Mouse (Mus musculus): ENCODE measurements around the gene Sh3bp2. TPM values are rescaled to one million over a fixed set of nuclear protein-coding genes. Genes with fewer than 3 reads are reported as not detected.

Gene Sh3bp2
- polyA plus RNA-seq, 1 experiment from 2014 or later = 18.8 TPM

- WGBS = 91% methylated on average over 8 of the region's 8 CpGs
- Histone ChIP-seq H3K36me3 (ENCODE audit: control insufficient read depth, insufficient read depth, low read length) (peaks cover 73% of the 10 kb centered on the region), H3K27ac (ENCODE audit: low read depth, low read length) (no peak overlapping the region), H3K4me1 (ENCODE audit: control insufficient read depth, insufficient read depth, low read length) (no peaks in the 10 kb centered on the region), H3K4me2 (ENCODE audit: low read length) (no peak overlapping the region), H3K9ac (ENCODE audit: low read length) (no peak overlapping the region), H3K9me3 (replicated peaks; ENCODE audit: control insufficient read depth, low read length) (no peaks in the 10 kb centered on the region), H3K4me3 (ENCODE audit: low read depth, low read length) (no peak overlapping the region), H3K27me3 (replicated peaks; ENCODE audit: control insufficient read depth, insufficient read depth, low read length) (no peaks in the 10 kb centered on the region)
- DNase-seq (ENCODE audit: low spot score) (no peak), ATAC-seq (no peak)
Observed at GRCm38 (mm10) chr5:34607100-34607880, 81.7 kb downstream of the Sh3bp2 start.

- no peak overlapping the region for H3K9ac ChIP-seq (ENCODE audit: low read length)
- H3K9me3 ChIP-seq (replicated peaks; ENCODE audit: control insufficient read depth, low read length) = no peaks in the 10 kb centered on the region
- no peaks in the 10 kb centered on the region for H3K4me1 ChIP-seq (ENCODE audit: control insufficient read depth, insufficient read depth, low read length)
- no peak overlapping the region for H3K27ac ChIP-seq (ENCODE audit: low read depth, low read length)
- H3K36me3 ChIP-seq (ENCODE audit: control insufficient read depth, insufficient read depth, low read length) = peaks cover 71% of the 10 kb centered on the region
- H3K4me2 ChIP-seq (ENCODE audit: low read length) = no peak overlapping the region
- DNase-seq (ENCODE audit: low spot score) (no peak), ATAC-seq (no peak)
- H3K4me3 ChIP-seq (ENCODE audit: low read depth, low read length) = no peak overlapping the region
- 82% methylated on average over 3 of the region's 3 CpGs for WGBS
- no peaks in the 10 kb centered on the region for H3K27me3 ChIP-seq (replicated peaks; ENCODE audit: control insufficient read depth, insufficient read depth, low read length)
Observed at GRCm38 (mm10) chr5:34608226-34608625, 82.6 kb downstream of the Sh3bp2 start.

GRCm38 (mm10) chr5:34609966-34610365, 84.3 kb downstream of the Sh3bp2 start:
- H3K36me3 ChIP-seq (ENCODE audit: control insufficient read depth, insufficient read depth, low read length) = peaks cover 81% of the 10 kb centered on the region
- WGBS = 95% methylated on average over 4 of the region's 4 CpGs

More at GRCm38 (mm10) chr5:34609966-34610365, 84.3 kb downstream of the Sh3bp2 start:
- Histone ChIP-seq H3K9ac (ENCODE audit: low read length) (no peak overlapping the region), H3K4me1 (ENCODE audit: control insufficient read depth, insufficient read depth, low read length) (no peaks in the 10 kb centered on the region), H3K9me3 (replicated peaks; ENCODE audit: control insufficient read depth, low read length) (no peaks in the 10 kb centered on the region), H3K27me3 (replicated peaks; ENCODE audit: control insufficient read depth, insufficient read depth, low read length) (no peaks in the 10 kb centered on the region), H3K4me3 (ENCODE audit: low read depth, low read length) (no peak overlapping the region), H3K27ac (ENCODE audit: low read depth, low read length) (no peak overlapping the region), H3K4me2 (ENCODE audit: low read length) (no peak overlapping the region)
- ATAC-seq = no peak
- DNase-seq (ENCODE audit: low spot score) = no peak

Small RNA genes lying within 50 kb of the gene (microRNA-seq; reads per million reads assigned to microRNA genes)
- 0.66 reads per million for gene Mir7036b

Other genes with a start within 250 kb of the Sh3bp2 start
- gene Zfyve28, start 237.4 kb upstream of the Sh3bp2 start, polyA plus RNA-seq (2014; fragmentation: Nextera tagmentation; extraction: Ambion mirVana) = 1.4 and 2.2 TPM in 2 replicates
- 0.10 TPM in 1 of 2 replicates, not detected in the other for gene Cfap99, start 237.2 kb upstream of the Sh3bp2 start, polyA plus RNA-seq (2014; fragmentation: Nextera tagmentation; extraction: Ambion mirVana)
- gene Rnf4, start 189.5 kb upstream of the Sh3bp2 start, polyA plus RNA-seq (2014; fragmentation: Nextera tagmentation; extraction: Ambion mirVana) = 162 and 165 TPM in 2 replicates
- gene Fam193a, start 155.9 kb upstream of the Sh3bp2 start, polyA plus RNA-seq (2014; fragmentation: Nextera tagmentation; extraction: Ambion mirVana) = 16.4 and 16.9 TPM in 2 replicates
- gene Tnip2, start 11.8 kb upstream of the Sh3bp2 start, polyA plus RNA-seq (2014; fragmentation: Nextera tagmentation; extraction: Ambion mirVana) = 3.6 and 4.8 TPM in 2 replicates
- gene Add1, start 47.8 kb downstream of the Sh3bp2 start, polyA plus RNA-seq (2014; fragmentation: Nextera tagmentation; extraction: Ambion mirVana) = 166 and 196 TPM in 2 replicates
- gene Mfsd10, start 111.4 kb downstream of the Sh3bp2 start, polyA plus RNA-seq (2014; fragmentation: Nextera tagmentation; extraction: Ambion mirVana) = 72.8 and 84.8 TPM in 2 replicates
- gene Nop14, start 134.3 kb downstream of the Sh3bp2 start, polyA plus RNA-seq (2014; fragmentation: Nextera tagmentation; extraction: Ambion mirVana) = 23.5 and 24.2 TPM in 2 replicates
- gene Grk4, start 134.5 kb downstream of the Sh3bp2 start, polyA plus RNA-seq (2014; fragmentation: Nextera tagmentation; extraction: Ambion mirVana) = 1.2 TPM in 2 replicates
- gene Htt, start 235.9 kb downstream of the Sh3bp2 start, polyA plus RNA-seq (2014; fragmentation: Nextera tagmentation; extraction: Ambion mirVana) = 7.9 and 11.6 TPM in 2 replicates

Data from forebrain, embryonic 14.5 days (tissue).